Mouse (Mus musculus) ES-E14 (cell line): ENCODE measurements around the gene Ank2. TPM values are rescaled to one million over a fixed set of nuclear protein-coding genes. Genes with fewer than 3 reads are reported as not detected.

Experiments
- DNase-seq: peaks from one replicate; pipeline ENCODE4 v3.0.0-alpha.2; 2013; ENCODE audit warnings: low read depth, low spot score
- H3K27ac ChIP-seq: 2 replicates; pipeline ENCODE4 v1.5.1; 2012; ENCODE audit warnings: low read depth, mild to moderate bottlenecking, low read length, moderate library complexity, mixed read lengths; ENCODE audit not compliant: poor library complexity, insufficient read depth, severe bottlenecking
- H3K36me3 ChIP-seq: 2 replicates; pipeline ENCODE4 v1.6.1; 2012; ENCODE audit warnings: mild to moderate bottlenecking, low read length, moderate library complexity, mixed read lengths; ENCODE audit not compliant: control insufficient read depth, poor library complexity, insufficient read depth, severe bottlenecking
- H3K4me1 ChIP-seq, 2 experiments: fragments of 150-350 bp in 1 of 2; sonication (generic) in 1 of 2; 2 replicates each; pipeline ENCODE4 v1.6.1; 2012; ENCODE audit warnings: low read length in 2 of 2, mild to moderate bottlenecking in 1 of 2, mixed read lengths in 1 of 2; ENCODE audit not compliant: control insufficient read depth in 2 of 2, insufficient read depth in 2 of 2, poor library complexity in 1 of 2
- H3K4me3 ChIP-seq, 2 experiments: fragments of 150-350 bp in 1 of 2; sonication (generic) in 1 of 2; 2 replicates each; pipeline ENCODE4 v1.5.1; 2012; ENCODE audit warnings: low read length in 2 of 2, low read depth in 1 of 2, mild to moderate bottlenecking in 1 of 2, mixed read lengths in 1 of 2; ENCODE audit not compliant: insufficient read depth in 1 of 2, poor library complexity in 1 of 2, severe bottlenecking in 1 of 2
- H3K9ac ChIP-seq: 2 replicates; pipeline ENCODE4 v1.6.1; 2012; ENCODE audit warnings: low read depth, mild to moderate bottlenecking, low read length, mixed read lengths; ENCODE audit not compliant: poor library complexity, insufficient read depth, severe bottlenecking
- H3K9me3 ChIP-seq: fragments of 150-350 bp; sonication (generic); 2 replicates; pipeline ENCODE4 v1.6.1; 2012; ENCODE audit warnings: low read depth, mild to moderate bottlenecking, low read length; ENCODE audit not compliant: control insufficient read depth, insufficient read depth
- CHD2 ChIP-seq: IDR thresholded peaks from 2 replicates; pipeline ENCODE4 v1.6.1; 2014; ENCODE audit warnings: mild to moderate bottlenecking, low read depth, low read length, inconsistent platforms
- HCFC1 ChIP-seq: IDR thresholded peaks from 2 replicates; pipeline ENCODE4 v1.6.1; 2012; ENCODE audit warnings: low read length, inconsistent platforms, borderline replicate concordance; ENCODE audit not compliant: insufficient read depth
- MAFK ChIP-seq: IDR thresholded peaks from 2 replicates; pipeline ENCODE4 v1.6.1; 2014; ENCODE audit warnings: mild to moderate bottlenecking, low read depth, low read length, inconsistent platforms; ENCODE audit not compliant: insufficient read depth
- ZC3H11A ChIP-seq: IDR thresholded peaks from 2 replicates; pipeline ENCODE4 v1.6.1; 2012; ENCODE audit warnings: low read depth, mild to moderate bottlenecking, inconsistent platforms, low read length, borderline replicate concordance
- ZNF384 ChIP-seq: IDR thresholded peaks from 2 replicates; pipeline ENCODE4 v1.6.1; 2012; ENCODE audit warnings: low read depth, low read length, inconsistent platforms
- in situ Hi-C, 2 experiments: fragments of 600-800 bp; cut with MboI; formaldehyde crosslinking; loops; one replicate each; pipeline ENCODE4 v1.15.1; 2025; ENCODE audit warnings: low sequenced_read_pairs in 2 of 2, inconsistent platforms in 1 of 2; ENCODE audit not compliant: unreplicated experiment in 2 of 2
- total RNA-seq: library from RNA; depleted of rRNA; stranded (reverse); fragments of 300-350 nt; gene quantifications from 2 replicates; pipeline ENCODE4 v1.2.3, GENCODE M21; 2012

Gene Ank2
- total RNA-seq, 1 experiment, result 15.2 TPM

GRCm38 (mm10) chr3:127292864-127293478 is 206.2 kb downstream of the Ank2 start:
- no peaks in the 10 kb centered on the region for H3K9me3 ChIP-seq
- H3K9ac ChIP-seq, result no peak overlapping the region
- no peak for DNase-seq
- 0 out of 4 replicates have a peak, but pooled peaks cover 0 to 2% of the 10 kb centered on the region in 2 experiments for H3K4me1 ChIP-seq
- in situ Hi-C loops, result no loop called here
- no peak overlapping the region for H3K27ac ChIP-seq
- H3K36me3 ChIP-seq, result no peaks in the 10 kb centered on the region
- H3K4me3 ChIP-seq, result no peak overlapping the region
- TF ChIP-seq HCFC1 (no peak), ZNF384 (no peak), CHD2 (no peak), MAFK (no peak), ZC3H11A (no peak)

GRCm38 (mm10) chr3:127282277-127282676 is 216.9 kb downstream of the Ank2 start:
- Histone ChIP-seq H3K9ac (no peak overlapping the region), H3K27ac (no peak overlapping the region), H3K36me3 (no peaks in the 10 kb centered on the region), H3K4me1 (no peaks in the 10 kb centered on the region), H3K9me3 (no peaks in the 10 kb centered on the region), H3K4me3 (no peak overlapping the region)
- DNase-seq, result no peak
- TF ChIP-seq CHD2, result no peak
- in situ Hi-C loops, result no loop called here

- H3K36me3 ChIP-seq, result no peaks in the 10 kb centered on the region
- no peak overlapping the region for H3K27ac ChIP-seq
- H3K4me1 ChIP-seq, result no peaks in the 10 kb centered on the region
- in situ Hi-C loops, result no loop called here
- no peaks in the 10 kb centered on the region for H3K9me3 ChIP-seq
- no peak for DNase-seq
- TF ChIP-seq MAFK (peak; percentile 97), HCFC1 (no peak)
- H3K9ac ChIP-seq, result no peak overlapping the region
- no peak overlapping the region for H3K4me3 ChIP-seq
Measured at GRCm38 (mm10) chr3:127281390-127281789, 217.8 kb downstream of the Ank2 start.

GRCm38 (mm10) chr3:127280376-127280775 is 218.8 kb downstream of the Ank2 start:
- Histone ChIP-seq H3K9ac (no peak overlapping the region), H3K27ac (no peak overlapping the region), H3K9me3 (no peaks in the 10 kb centered on the region), H3K4me3 (no peak overlapping the region), H3K4me1 (no peaks in the 10 kb centered on the region), H3K36me3 (no peaks in the 10 kb centered on the region)
- in situ Hi-C loops, result no loop called here
- no peak for DNase-seq
- TF ChIP-seq MAFK (no peak), CHD2 (no peak), HCFC1 (no peak), ZC3H11A (0 out of 2 replicates have a peak, but pooled peaks have one; percentile 25), ZNF384 (no peak)

- Histone ChIP-seq H3K9me3 (no peaks in the 10 kb centered on the region), H3K27ac (no peak overlapping the region), H3K36me3 (no peaks in the 10 kb centered on the region), H3K4me1 (no peaks in the 10 kb centered on the region), H3K4me3 (no peak overlapping the region), H3K9ac (no peak overlapping the region)
- in situ Hi-C loops, result no loop called here
- DNase-seq, result no peak
- no peak for TF ChIP-seq ZNF384
- no peak for TF ChIP-seq ZC3H11A
- no peak for TF ChIP-seq HCFC1
Measured at GRCm38 (mm10) chr3:127275953-127276352, 223.2 kb downstream of the Ank2 start.
